Mouse (Mus musculus): ENCODE measurements at regions not wholly inside any gene's neighbourhood (a gene's known extent, or its start where the extent isn't known, plus 50 kb on each side); places are given as distances from the start of the nearest gene placed in this dataset.

GRCm38 (mm10) chr4:67646090-67646489 is 818.7 kb downstream of the Tlr4 start:
- DNase-seq (ENCODE audit: low read depth, low spot score): no peak

GRCm38 (mm10) chr4:67662122-67662521 is 834.7 kb downstream of the Tlr4 start:
- no peak for DNase-seq (ENCODE audit: low read depth, low spot score)

GRCm38 (mm10) chr4:67673961-67674360 is 846.6 kb downstream of the Tlr4 start:
- DNase-seq (ENCODE audit: low read depth, low spot score): no peak

GRCm38 (mm10) chr4:67677589-67677988 is 850.2 kb downstream of the Tlr4 start:
- no peak for DNase-seq (ENCODE audit: low read depth, low spot score)

- no peak for DNase-seq (ENCODE audit: low read depth, low spot score)
Observed at GRCm38 (mm10) chr4:67698438-67698837, 871.1 kb downstream of the Tlr4 start.

Data from ES-CJ7 (cell line).